Mouse (Mus musculus) monocyte, adult 5-6 weeks (primary cell): Measurements from ENCODE around the gene Btbd35f17. TPM values are rescaled to one million over a fixed set of nuclear protein-coding genes. Genes with fewer than 3 reads are reported as not detected.
"Not testable (repeated sequence)": the region's sequence is repeated elsewhere in the genome, so short reads cannot be mapped to it uniquely, and the experiment has no call there.

Experiments used
- ATAC-seq: fragments of 153-309, 156-312 bp; replicated peaks from 2 replicates; pipeline ENCODE4 v1.8.0; 2017; ENCODE audit warnings: mild to moderate bottlenecking; ENCODE audit not compliant: low TSS enrichment, insufficient number of reproducible peaks, severe bottlenecking, poor library complexity, low FRiP score
- total RNA-seq: library from RNA; stranded (forward); fragments of 200-1000, 200-491, 200-594 nt; gene quantifications from 3 replicates; pipeline ENCODE4 v1.2.3, GENCODE M21; 2017

The Btbd35f17 gene
- total RNA-seq: not detected in 3 replicates

DNA sequence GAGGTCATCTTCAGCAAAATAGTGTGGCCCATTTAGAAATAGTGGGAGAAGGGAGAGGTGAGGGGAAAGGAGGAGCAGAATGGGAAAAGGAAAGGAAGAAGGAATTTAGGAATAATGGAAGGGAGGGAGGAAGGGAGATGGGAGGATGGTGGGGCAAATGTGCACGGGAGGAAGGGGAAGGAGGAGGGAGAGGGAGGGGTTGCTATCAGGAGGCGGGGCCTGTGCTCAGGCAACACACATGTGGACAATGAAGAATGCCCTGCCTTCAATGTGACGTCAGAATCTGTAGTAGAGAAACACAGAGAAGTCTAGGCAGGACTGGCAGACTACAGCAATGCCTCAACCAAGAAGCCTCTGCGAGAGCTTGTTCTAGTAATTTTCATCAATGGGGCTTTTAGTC is at the start of gene Btbd35f17:
Btbd35f17 (plus strand) TSS at position 301 of the 400 bp plus-strand sequence.
- ATAC-seq: not testable (repeated sequence)

Other genes with a start within 250 kb of the Btbd35f17 start
- not detected in 3 replicates for gene Btbd35f28, start 174.1 kb upstream of the Btbd35f17 start, total RNA-seq
- gene Btbd35f20, start 79.4 kb upstream of the Btbd35f17 start, total RNA-seq: not detected in 3 replicates